Mouse (Mus musculus): ENCODE measurements around the gene Gimap7. TPM values are rescaled to one million over a fixed set of nuclear protein-coding genes. Genes with fewer than 3 reads are reported as not detected.

Gene Gimap7
- polyA plus RNA-seq (2015; fragmentation: Nextera tagmentation; extraction: Ambion mirVana): not detected in 2 replicates

- ATAC-seq: no peak
- H3K4me3 ChIP-seq: no peak within 1 kb of the TSS
- H3K9me3 ChIP-seq (replicated peaks): no peaks in the 10 kb centered on the region
- H3K36me3 ChIP-seq (ENCODE audit: poor library complexity, severe bottlenecking): no peaks in the 10 kb centered on the region
- no peak within 1 kb of the TSS for H3K9ac ChIP-seq
- H3K27me3 ChIP-seq: no peaks in the 10 kb centered on the region
- no peak within 1 kb of the TSS for H3K27ac ChIP-seq
- H3K4me2 ChIP-seq: no peak within 1 kb of the TSS
- H3K4me1 ChIP-seq: no peaks in the 10 kb centered on the region
- WGBS: 46% methylated on average over 2 of the region's 2 CpGs
These were observed at the start of gene Gimap7, which contains the start of gene Gm28053 for GRCm38 (mm10) chr6:48718455-48718854. TSS of gene Gimap7 (plus strand) at chr6:48718621. TSS of gene Gm28053 (plus strand) at chr6:48718607.

- ATAC-seq: no peak
- H3K27me3 ChIP-seq: no peaks in the 10 kb centered on the region
- no peak overlapping the region for H3K9ac ChIP-seq
- H3K4me2 ChIP-seq: no peak overlapping the region
- H3K4me3 ChIP-seq: no peak overlapping the region
- no peaks in the 10 kb centered on the region for H3K36me3 ChIP-seq (ENCODE audit: poor library complexity, severe bottlenecking)
- H3K9me3 ChIP-seq (replicated peaks): no peaks in the 10 kb centered on the region
- no peak overlapping the region for H3K27ac ChIP-seq
- H3K4me1 ChIP-seq: no peaks in the 10 kb centered on the region
- 65% methylated on average over 2 of the region's 2 CpGs for WGBS
These were observed 48.9 kb upstream of the Gimap7 start for GRCm38 (mm10) chr6:48669446-48669969.

GRCm38 (mm10) chr6:48674291-48675058 lies 43.9 kb upstream of the Gimap7 start:
- no peak for ATAC-seq
- Histone ChIP-seq H3K36me3 (ENCODE audit: poor library complexity, severe bottlenecking) (no peaks in the 10 kb centered on the region), H3K27me3 (no peaks in the 10 kb centered on the region), H3K4me3 (no peak overlapping the region), H3K9me3 (replicated peaks) (no peaks in the 10 kb centered on the region), H3K9ac (no peak overlapping the region), H3K4me2 (no peak overlapping the region), H3K27ac (no peak overlapping the region), H3K4me1 (peaks cover 5% of the 10 kb centered on the region; the same call in 1 of the 2 replicates)
- 94% methylated on average over 9 of the region's 9 CpGs for WGBS

- H3K9me3 ChIP-seq (replicated peaks): no peaks in the 10 kb centered on the region
- no peak for ATAC-seq
- peak overlapping the region; percentile 25 for H3K4me2 ChIP-seq
- H3K4me1 ChIP-seq: peaks cover 5% of the 10 kb centered on the region; the same call in 1 of the 2 replicates
- no peaks in the 10 kb centered on the region for H3K27me3 ChIP-seq
- WGBS: 39% methylated on average over 10 of the region's 10 CpGs
- H3K36me3 ChIP-seq (ENCODE audit: poor library complexity, severe bottlenecking): no peaks in the 10 kb centered on the region
- H3K4me3 ChIP-seq: no peak overlapping the region
- no peak overlapping the region for H3K27ac ChIP-seq
- no peak overlapping the region for H3K9ac ChIP-seq
These were observed 43.0 kb upstream of the Gimap7 start for GRCm38 (mm10) chr6:48675400-48675930.

- peak within 1 kb of the TSS; percentile 25 for H3K4me2 ChIP-seq
- H3K9ac ChIP-seq: no peak within 1 kb of the TSS
- ATAC-seq: no peak
- no peak within 1 kb of the TSS for H3K4me3 ChIP-seq
- no peaks in the 10 kb centered on the region for H3K27me3 ChIP-seq
- no peaks in the 10 kb centered on the region for H3K36me3 ChIP-seq (ENCODE audit: poor library complexity, severe bottlenecking)
- no peak within 1 kb of the TSS for H3K27ac ChIP-seq
- H3K9me3 ChIP-seq (replicated peaks): no peaks in the 10 kb centered on the region
- peaks cover 5% of the 10 kb centered on the region; the same call in 1 of the 2 replicates for H3K4me1 ChIP-seq
- 18% methylated on average over 13 of the region's 13 CpGs for WGBS
These were observed 42.2 kb upstream of the Gimap7 start, which contains the start of gene Gimap9 for GRCm38 (mm10) chr6:48675931-48676859. TSS of gene Gimap9 (plus strand) at chr6:48676129.

- Histone ChIP-seq H3K36me3 (ENCODE audit: poor library complexity, severe bottlenecking) (no peaks in the 10 kb centered on the region), H3K4me3 (no peak overlapping the region), H3K9me3 (replicated peaks) (no peaks in the 10 kb centered on the region), H3K4me1 (peaks cover 5% of the 10 kb centered on the region; the same call in 1 of the 2 replicates), H3K4me2 (no peak overlapping the region), H3K27me3 (no peaks in the 10 kb centered on the region), H3K27ac (no peak overlapping the region), H3K9ac (no peak overlapping the region)
- no peak for ATAC-seq
- WGBS: 79% methylated on average over 5 of the region's 5 CpGs
These were observed 41.5 kb upstream of the Gimap7 start for GRCm38 (mm10) chr6:48676860-48677415.

- no peaks in the 10 kb centered on the region for H3K9me3 ChIP-seq (replicated peaks)
- ATAC-seq: no peak
- WGBS: 93% methylated on average over 17 of the region's 17 CpGs
- H3K27me3 ChIP-seq: no peaks in the 10 kb centered on the region
- H3K4me1 ChIP-seq: peaks cover 5% of the 10 kb centered on the region; the same call in 1 of the 2 replicates
- H3K4me3 ChIP-seq: no peak overlapping the region
- no peaks in the 10 kb centered on the region for H3K36me3 ChIP-seq (ENCODE audit: poor library complexity, severe bottlenecking)
- H3K27ac ChIP-seq: no peak overlapping the region
- no peak overlapping the region for H3K4me2 ChIP-seq
- no peak overlapping the region for H3K9ac ChIP-seq
These were observed 40.7 kb upstream of the Gimap7 start for GRCm38 (mm10) chr6:48677492-48678345.

- H3K4me3 ChIP-seq: no peak overlapping the region
- no peaks in the 10 kb centered on the region for H3K27me3 ChIP-seq
- no peak for ATAC-seq
- H3K9me3 ChIP-seq (replicated peaks): no peaks in the 10 kb centered on the region
- H3K4me2 ChIP-seq: no peak overlapping the region
- peaks cover 5% of the 10 kb centered on the region; the same call in 1 of the 2 replicates for H3K4me1 ChIP-seq
- no peak overlapping the region for H3K9ac ChIP-seq
- no peaks in the 10 kb centered on the region for H3K36me3 ChIP-seq (ENCODE audit: poor library complexity, severe bottlenecking)
- 90% methylated on average over 4 of the region's 4 CpGs for WGBS
- H3K27ac ChIP-seq: no peak overlapping the region
These were observed 40.0 kb upstream of the Gimap7 start for GRCm38 (mm10) chr6:48678391-48678790.

GRCm38 (mm10) chr6:48679701-48680100 lies 38.7 kb upstream of the Gimap7 start:
- 85% methylated on average over 6 of the region's 6 CpGs for WGBS
- ATAC-seq: no peak
- Histone ChIP-seq H3K9me3 (replicated peaks) (no peaks in the 10 kb centered on the region), H3K9ac (no peak overlapping the region), H3K4me1 (peaks cover 5% of the 10 kb centered on the region; the same call in 1 of the 2 replicates), H3K36me3 (ENCODE audit: poor library complexity, severe bottlenecking) (no peaks in the 10 kb centered on the region), H3K27me3 (no peaks in the 10 kb centered on the region), H3K4me2 (no peak overlapping the region), H3K27ac (no peak overlapping the region), H3K4me3 (no peak overlapping the region)

- Histone ChIP-seq H3K27ac (no peak overlapping the region), H3K4me3 (no peak overlapping the region), H3K4me1 (peaks cover 5% of the 10 kb centered on the region; the same call in 1 of the 2 replicates), H3K9me3 (replicated peaks) (no peaks in the 10 kb centered on the region), H3K4me2 (no peak overlapping the region), H3K27me3 (no peaks in the 10 kb centered on the region), H3K9ac (no peak overlapping the region), H3K36me3 (ENCODE audit: poor library complexity, severe bottlenecking) (no peaks in the 10 kb centered on the region)
- WGBS: 79% methylated on average over 5 of the region's 5 CpGs
- ATAC-seq: no peak
These were observed 38.0 kb upstream of the Gimap7 start for GRCm38 (mm10) chr6:48680421-48680820.

All from forebrain, embryonic 13.5 days (tissue).